Mouse (Mus musculus): ENCODE data around the gene Gucy2g. TPM values are rescaled to one million over a fixed set of nuclear protein-coding genes. Genes with fewer than 3 reads are reported as not detected.

Gene Gucy2g
- total and polyA plus RNA-seq, 2 experiments from 2014 or later: not detected

- no peaks in the 10 kb centered on the region for H3K27me3 ChIP-seq (ENCODE audit: insufficient read depth, low read length)
- no peaks in the 10 kb centered on the region for H3K4me1 ChIP-seq (ENCODE audit: insufficient read depth, low read length)
- TF ChIP-seq CTCF (IDR thresholded peaks at IDR 0.05): no peak
- peak; percentile 32 for DNase-seq (ENCODE audit: low spot score)
- under 1% methylated on average over 32 of the region's 32 CpGs for WGBS
- ATAC-seq (ENCODE audit: low FRiP score): peak; percentile 64
- H3K4me2 ChIP-seq (ENCODE audit: low read depth, low read length, poor library complexity, severe bottlenecking): peak overlapping the region; percentile 97
- H3K9me3 ChIP-seq (ENCODE audit: low read length): no peaks in the 10 kb centered on the region
- peak overlapping the region; percentile 48; the same call in 1 of the 2 replicates for H3K27ac ChIP-seq (ENCODE audit: low read depth, low read length)
- peak overlapping the region; percentile 54 for H3K4me3 ChIP-seq (ENCODE audit: low read depth, low read length)
- peak overlapping the region; percentile 53 for H3K9ac ChIP-seq (replicated peaks; ENCODE audit: low read length, poor library complexity, severe bottlenecking)
- no peaks in the 10 kb centered on the region for H3K36me3 ChIP-seq (ENCODE audit: insufficient read depth, low read length)
Observed at GRCm38 (mm10) chr19:55253570-55254441, 12.8 kb upstream of the Gucy2g start.

DNA sequence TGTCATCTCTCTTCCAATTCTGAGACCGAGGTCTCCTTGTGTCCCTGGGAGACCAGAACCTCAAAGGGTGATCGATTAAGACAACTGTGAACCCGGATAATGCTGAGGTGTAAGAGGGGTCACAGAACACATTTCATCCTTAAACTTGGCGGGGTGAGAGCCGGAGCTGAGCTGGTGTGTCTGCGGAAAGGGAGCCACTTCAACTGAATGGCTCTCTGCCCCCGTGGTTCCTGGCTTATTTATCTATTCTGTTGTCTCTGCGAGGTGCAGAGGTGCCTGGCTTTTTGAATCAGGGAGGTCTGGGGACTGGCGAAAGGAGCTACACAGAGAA is 12.2 kb upstream of the Gucy2g start:
- ATAC-seq (ENCODE audit: low FRiP score): 0 out of 2 replicates have a peak, but pooled peaks have one; percentile 9
- Histone ChIP-seq H3K27me3 (ENCODE audit: insufficient read depth, low read length) (no peaks in the 10 kb centered on the region), H3K4me2 (ENCODE audit: low read depth, low read length, poor library complexity, severe bottlenecking) (peak overlapping the region; percentile 97), H3K27ac (ENCODE audit: low read depth, low read length) (peak overlapping the region; percentile 48; the same call in 1 of the 2 replicates), H3K9ac (replicated peaks; ENCODE audit: low read length, poor library complexity, severe bottlenecking) (peak overlapping the region; percentile 53), H3K4me1 (ENCODE audit: insufficient read depth, low read length) (no peaks in the 10 kb centered on the region), H3K4me3 (ENCODE audit: low read depth, low read length) (peak overlapping the region; percentile 54), H3K9me3 (ENCODE audit: low read length) (no peaks in the 10 kb centered on the region), H3K36me3 (ENCODE audit: insufficient read depth, low read length) (no peaks in the 10 kb centered on the region)
- no peak for DNase-seq (ENCODE audit: low spot score)
- no peak for TF ChIP-seq CTCF (IDR thresholded peaks at IDR 0.05)
- under 1% methylated on average over 9 of the region's 9 CpGs for WGBS

- Histone ChIP-seq H3K36me3 (ENCODE audit: insufficient read depth, low read length) (no peaks in the 10 kb centered on the region), H3K9ac (replicated peaks; ENCODE audit: low read length, poor library complexity, severe bottlenecking) (no peak within 1 kb of the TSS), H3K27ac (ENCODE audit: low read depth, low read length) (no peak within 1 kb of the TSS), H3K4me2 (ENCODE audit: low read depth, low read length, poor library complexity, severe bottlenecking) (no peak within 1 kb of the TSS), H3K4me3 (ENCODE audit: low read depth, low read length) (no peak within 1 kb of the TSS), H3K4me1 (ENCODE audit: insufficient read depth, low read length) (no peaks in the 10 kb centered on the region), H3K27me3 (ENCODE audit: insufficient read depth, low read length) (no peaks in the 10 kb centered on the region), H3K9me3 (ENCODE audit: low read length) (no peaks in the 10 kb centered on the region)
- 96% methylated on average over 9 of the region's 9 CpGs for WGBS
- no peak for DNase-seq (ENCODE audit: low spot score)
- TF ChIP-seq CTCF (IDR thresholded peaks at IDR 0.05): no peak
- ATAC-seq (ENCODE audit: low FRiP score): no peak
Observed at GRCm38 (mm10) chr19:55251383-55252124, 10.5 kb upstream of the Gucy2g start, which contains the start of gene Acsl5. Acsl5 (plus strand) TSS chr19:55251938.

GRCm38 (mm10) chr19:55250451-55250850 is 9.4 kb upstream of the Gucy2g start:
- ATAC-seq (ENCODE audit: low FRiP score) (no peak), DNase-seq (ENCODE audit: low spot score) (no peak)
- no peak overlapping the region for H3K4me3 ChIP-seq (ENCODE audit: low read depth, low read length)
- H3K27me3 ChIP-seq (ENCODE audit: insufficient read depth, low read length): no peaks in the 10 kb centered on the region
- WGBS: 85% methylated on average over 5 of the region's 5 CpGs
- no peak for TF ChIP-seq CTCF (IDR thresholded peaks at IDR 0.05)
- H3K9ac ChIP-seq (replicated peaks; ENCODE audit: low read length, poor library complexity, severe bottlenecking): no peak overlapping the region
- no peak overlapping the region for H3K27ac ChIP-seq (ENCODE audit: low read depth, low read length)
- H3K4me1 ChIP-seq (ENCODE audit: insufficient read depth, low read length): no peaks in the 10 kb centered on the region
- no peaks in the 10 kb centered on the region for H3K36me3 ChIP-seq (ENCODE audit: insufficient read depth, low read length)
- H3K9me3 ChIP-seq (ENCODE audit: low read length): no peaks in the 10 kb centered on the region
- H3K4me2 ChIP-seq (ENCODE audit: low read depth, low read length, poor library complexity, severe bottlenecking): no peak overlapping the region

- WGBS: 81% methylated on average over 9 of the region's 9 CpGs
- H3K9ac ChIP-seq (replicated peaks; ENCODE audit: low read length, poor library complexity, severe bottlenecking): no peak overlapping the region
- H3K27me3 ChIP-seq (ENCODE audit: insufficient read depth, low read length): no peaks in the 10 kb centered on the region
- H3K4me3 ChIP-seq (ENCODE audit: low read depth, low read length): no peak overlapping the region
- H3K9me3 ChIP-seq (ENCODE audit: low read length): no peaks in the 10 kb centered on the region
- H3K27ac ChIP-seq (ENCODE audit: low read depth, low read length): no peak overlapping the region
- no peak for TF ChIP-seq CTCF (IDR thresholded peaks at IDR 0.05)
- H3K4me1 ChIP-seq (ENCODE audit: insufficient read depth, low read length): no peaks in the 10 kb centered on the region
- DNase-seq (ENCODE audit: low spot score) (no peak), ATAC-seq (ENCODE audit: low FRiP score) (no peak)
- H3K36me3 ChIP-seq (ENCODE audit: insufficient read depth, low read length): no peaks in the 10 kb centered on the region
- no peak overlapping the region for H3K4me2 ChIP-seq (ENCODE audit: low read depth, low read length, poor library complexity, severe bottlenecking)
Observed at GRCm38 (mm10) chr19:55247991-55248520, 7.0 kb upstream of the Gucy2g start.

Measured in midbrain, postnatal 0 days (tissue).